Comparison of ENCODE assay signal across 21 mouse cellular contexts in genomic region chr8:85577666-85578065, GRCm38 (mm10). TPM values are rescaled to one million over a fixed set of nuclear protein-coding genes. Genes with fewer than 3 reads are reported as not detected.
DNase-seq lines count a peak whose midpoint lies in the region; ATAC-seq and TF ChIP-seq lines count a peak whose summit lies in the region.
"Had no signal": no experiment of that assay in that cellular context is flagged by ENCODE, and none has a peak within 500 bp of the region (broad histone marks: within the 10 kb centered on the region; RNA-seq: fewer than 3 reads in every experiment).

No protein-coding gene starts in this region.

- TF ChIP-seq CTCF in liver, adult 2 months (IDR thresholded peaks at IDR 0.05; ENCODE audit: low read depth, low read length) = no peak
- no peak for TF ChIP-seq CTCF in liver, postnatal 0 days (IDR thresholded peaks at IDR 0.05; ENCODE audit: low read depth)

- no peaks in the 10 kb centered on the region for H3K36me3 ChIP-seq in liver, adult 2 months (ENCODE audit: control insufficient read depth, insufficient read depth, low read length)
- no peaks in the 10 kb centered on the region for H3K36me3 ChIP-seq in liver, embryonic 11.5 days (ENCODE audit: control insufficient read depth, insufficient read depth, low read length)
- no peaks in the 10 kb centered on the region for H3K36me3 ChIP-seq in liver, embryonic 16.5 days (ENCODE audit: control insufficient read depth, insufficient read depth)
- H3K36me3 ChIP-seq in liver, postnatal 0 days (replicated peaks; ENCODE audit: insufficient read depth, low read length) = no peaks in the 10 kb centered on the region
- H3K36me3 ChIP-seq in liver, embryonic 12.5 days = no peaks in the 10 kb centered on the region
- H3K36me3 ChIP-seq: G1E had no signal

- peak; percentile 79 for DNase-seq in liver, adult 2 months (ENCODE audit: extremely low read depth, low read depth, low spot score)
- no peak for DNase-seq in liver, embryonic 11.5 days (ENCODE audit: low spot score)
- DNase-seq in liver = no peak
- peak; percentile 26 for DNase-seq in liver, postnatal 0 days
- DNase-seq: adrenal gland, adult 2 months; adrenal gland, adult 8-10 months; adrenal gland, postnatal 10 days; adrenal gland, postnatal 14 days; adrenal gland, postnatal 25 days; adrenal gland, postnatal 36 days; B cell, adult 2 months; cerebellum, adult 11 months; cerebellum, adult 11-12 months; cerebellum, adult 18-20 months had no signal

- H3K79me2 ChIP-seq in liver, adult 2 months (ENCODE audit: control insufficient read depth, insufficient read depth, low read length) = no peaks in the 10 kb centered on the region

- H3K4me3 ChIP-seq in liver, adult 2 months (ENCODE audit: insufficient read depth, low read depth, low read length) = no peak overlapping the region
- H3K4me3 ChIP-seq in liver, embryonic 11.5 days (ENCODE audit: low read depth, low read length) = no peak overlapping the region
- no peak overlapping the region for H3K4me3 ChIP-seq in liver, embryonic 16.5 days (ENCODE audit: low read depth, low read length)
- H3K4me3 ChIP-seq in liver, postnatal 0 days (ENCODE audit: low read depth, low read length) = no peak overlapping the region
- no peak overlapping the region for H3K4me3 ChIP-seq in liver, embryonic 12.5 days

- no peak overlapping the region for H3K4me2 ChIP-seq in liver, embryonic 11.5 days
- no peak overlapping the region for H3K4me2 ChIP-seq in liver, embryonic 16.5 days (ENCODE audit: low read depth, low read length)
- no peak overlapping the region for H3K4me2 ChIP-seq in liver, postnatal 0 days (ENCODE audit: low read depth, low read length)
- H3K4me2 ChIP-seq in liver, embryonic 12.5 days = no peak overlapping the region

- no peak overlapping the region for H3K9ac ChIP-seq in liver, adult 2 months (ENCODE audit: low read depth, low read length)
- no peak overlapping the region for H3K9ac ChIP-seq in liver, embryonic 11.5 days (ENCODE audit: low read depth, low read length)
- H3K9ac ChIP-seq in liver, embryonic 16.5 days (ENCODE audit: low read depth, low read length) = no peak overlapping the region
- no peak overlapping the region for H3K9ac ChIP-seq in liver, postnatal 0 days (replicated peaks)
- no peak overlapping the region for H3K9ac ChIP-seq in liver, embryonic 12.5 days

- no peaks in the 10 kb centered on the region for H3K27me3 ChIP-seq in liver, adult 2 months (ENCODE audit: control insufficient read depth, insufficient read depth, low read length)
- no peaks in the 10 kb centered on the region for H3K27me3 ChIP-seq in liver, embryonic 11.5 days (replicated peaks; ENCODE audit: control insufficient read depth, insufficient read depth, low read length)
- H3K27me3 ChIP-seq in liver, embryonic 16.5 days (ENCODE audit: control insufficient read depth, insufficient read depth, low read depth, low read length) = no peaks in the 10 kb centered on the region
- H3K27me3 ChIP-seq in liver, postnatal 0 days (ENCODE audit: insufficient read depth, low read length) = no peaks in the 10 kb centered on the region
- H3K27me3 ChIP-seq in liver, embryonic 12.5 days (replicated peaks) = no peaks in the 10 kb centered on the region
- H3K27me3 ChIP-seq: CH12.LX, Patski had no signal

- peak; percentile 49; the same call in 1 of the 2 replicates for TF ChIP-seq EP300 in liver, postnatal 0 days (IDR thresholded peaks at IDR 0.05; ENCODE audit: low read depth)

- no peak for TF ChIP-seq POLR2A in liver, adult 2 months (IDR thresholded peaks at IDR 0.05; ENCODE audit: extremely low read depth, insufficient read depth, low read length)

- H3K27ac ChIP-seq in liver, adult 2 months (replicated peaks; ENCODE audit: insufficient read depth, low read depth, low read length) = no peak overlapping the region
- no peak overlapping the region for H3K27ac ChIP-seq in liver, embryonic 11.5 days (ENCODE audit: low read depth, low read length)
- no peak overlapping the region for H3K27ac ChIP-seq in liver, embryonic 16.5 days (ENCODE audit: low read length)
- 0 out of 2 replicates have a peak overlapping the region, but pooled peaks have one; percentile 8 for H3K27ac ChIP-seq in liver, postnatal 0 days (ENCODE audit: low read depth)
- H3K27ac ChIP-seq in liver, embryonic 12.5 days = no peak overlapping the region

- no peak for ATAC-seq in liver, embryonic 11.5 days (replicated peaks; ENCODE audit: low FRiP score)
- peak; percentile 55; the same call in 1 of the 2 replicates for ATAC-seq in liver, embryonic 16.5 days (ENCODE audit: low read depth)
- ATAC-seq in liver, postnatal 0 days = peak; percentile 86
- ATAC-seq in liver, embryonic 12.5 days = no peak
- ATAC-seq: activated CD4-positive, CD25-positive, alpha-beta regulatory T cell, adult 4 months; CD4-positive, CD25-positive, alpha-beta regulatory T cell, adult 4 months; Patski had no signal

- WGBS in liver, adult 2 months = 67% methylated on average over 3 of the region's 3 CpGs
- WGBS in liver, embryonic 11.5 days = 84% methylated on average over 3 of the region's 3 CpGs
- WGBS in liver, embryonic 16.5 days (ENCODE audit: insufficient replicate concordance) = 62% methylated on average over 3 of the region's 3 CpGs
- WGBS in liver, postnatal 0 days (ENCODE audit: insufficient replicate concordance) = 83% methylated on average over 3 of the region's 3 CpGs
- 58% methylated on average over 3 of the region's 3 CpGs for WGBS in liver, embryonic 12.5 days (ENCODE audit: insufficient replicate concordance)

- no peaks in the 10 kb centered on the region for H3K9me3 ChIP-seq in liver, embryonic 11.5 days (ENCODE audit: control insufficient read depth, low read length)
- no peaks in the 10 kb centered on the region for H3K9me3 ChIP-seq in liver, embryonic 16.5 days (replicated peaks; ENCODE audit: control insufficient read depth, low read length)
- H3K9me3 ChIP-seq in liver, postnatal 0 days (ENCODE audit: low read length) = no peaks in the 10 kb centered on the region
- no peaks in the 10 kb centered on the region for H3K9me3 ChIP-seq in liver, embryonic 12.5 days (replicated peaks)
- H3K9me3 ChIP-seq: G1E had no signal

- peaks cover 4% of the 10 kb centered on the region; the same call in 1 of the 2 replicates for H3K4me1 ChIP-seq in liver, adult 2 months (ENCODE audit: control insufficient read depth, insufficient read depth, low read length)
- H3K4me1 ChIP-seq in liver, embryonic 11.5 days (replicated peaks; ENCODE audit: control insufficient read depth, insufficient read depth, low read length) = no peaks in the 10 kb centered on the region
- no peaks in the 10 kb centered on the region for H3K4me1 ChIP-seq in liver, embryonic 16.5 days (ENCODE audit: control insufficient read depth, low read depth, low read length)
- H3K4me1 ChIP-seq in liver, postnatal 0 days (ENCODE audit: insufficient read depth) = no peaks in the 10 kb centered on the region
- H3K4me1 ChIP-seq in liver, embryonic 12.5 days = no peaks in the 10 kb centered on the region

RNA-seq across cellular contexts. Expression of gene Dnaja2, which starts 22.5 kb away (rescaled TPM):
- total RNA-seq in liver, adult 2 months (2014; rRNA removed) = 53.1 and 65.8 TPM in 2 replicates
- 10.4 and 15.3 TPM in 2 replicates for polyA plus RNA-seq in liver, adult 2 months (2012; rRNA removed)
- 163 and 175 TPM in 2 replicates for polyA plus RNA-seq in liver, embryonic 11.5 days (2014; fragmentation: Nextera tagmentation; extraction: Ambion mirVana)
- 63.5 and 65.7 TPM in 2 replicates for polyA plus RNA-seq in liver, embryonic 16.5 days (2015; fragmentation: Nextera tagmentation; extraction: Ambion mirVana)
- 82.9 and 89.2 TPM in 2 replicates for polyA plus RNA-seq in liver, postnatal 0 days (2015; fragmentation: Nextera tagmentation; extraction: Ambion mirVana)
- 124 TPM in 2 replicates for polyA plus RNA-seq in liver, embryonic 12.5 days (2016; fragmentation: Nextera tagmentation; extraction: Ambion mirVana)

Comparison
In these comparisons a context has a peak if more than half of its experiments do, and no peak if none do; other contexts are left out.
1. DNase-seq: peak in liver, adult 2 months (single experiment) and liver, postnatal 0 days (single experiment); none in liver, embryonic 11.5 days (single experiment) and liver (single experiment).
2. ATAC-seq: peak in liver, embryonic 16.5 days (single experiment) and liver, postnatal 0 days (single experiment); none in liver, embryonic 11.5 days (single experiment) and liver, embryonic 12.5 days (single experiment).